Mouse (Mus musculus) liver, embryonic 11.5 days (tissue): ENCODE results near the gene Efcc1. TPM values are rescaled to one million over a fixed set of nuclear protein-coding genes. Genes with fewer than 3 reads are reported as not detected.

Experiments used
- ATAC-seq: fragments of 200-750 bp; cut with Nextera tagmentation; replicated peaks from 2 replicates; pipeline ENCODE4 v1.8.0; 2017; ENCODE audit warnings: moderate number of reproducible peaks, mild to moderate bottlenecking, moderate TSS enrichment, moderate library complexity; ENCODE audit not compliant: low FRiP score
- DNase-seq: peaks from one replicate; pipeline ENCODE4 v3.0.0-alpha.2; 2017; ENCODE audit warnings: low spot score
- H3K27ac ChIP-seq: fragments of 300-500 bp; sonication (generic); 2 replicates; pipeline ENCODE4 v1.5.1; 2014; ENCODE audit warnings: mild to moderate bottlenecking, low read depth, low read length, control low read depth
- H3K27me3 ChIP-seq: fragments of 300-500 bp; sonication (generic); replicated peaks from 2 replicates; pipeline ENCODE4 v1.6.1; 2014; ENCODE audit warnings: low read length, mixed read lengths; ENCODE audit not compliant: control insufficient read depth, insufficient read depth
- H3K36me3 ChIP-seq: fragments of 300-500 bp; sonication (generic); 2 replicates; pipeline ENCODE4 v1.6.1; 2014; ENCODE audit warnings: mild to moderate bottlenecking, low read length, moderate library complexity, mixed read lengths; ENCODE audit not compliant: control insufficient read depth, insufficient read depth
- H3K4me1 ChIP-seq: fragments of 300-500 bp; sonication (generic); replicated peaks from 2 replicates; pipeline ENCODE4 v1.6.1; 2014; ENCODE audit warnings: low read length, mixed read lengths; ENCODE audit not compliant: control insufficient read depth, insufficient read depth
- H3K4me2 ChIP-seq: fragments of 300-500 bp; sonication (generic); 2 replicates; pipeline ENCODE4 v1.6.1; 2014; ENCODE audit warnings: mild to moderate bottlenecking, control low read depth, moderate library complexity
- H3K4me3 ChIP-seq: fragments of 300-500 bp; sonication (generic); 2 replicates; pipeline ENCODE4 v1.5.1; 2014; ENCODE audit warnings: low read depth, low read length, control low read depth
- H3K9ac ChIP-seq: fragments of 300-500 bp; sonication (generic); 2 replicates; pipeline ENCODE4 v1.6.1; 2014; ENCODE audit warnings: low read depth, low read length, control low read depth
- H3K9me3 ChIP-seq: fragments of 300-500 bp; sonication (generic); 2 replicates; pipeline ENCODE4 v1.6.1; 2016; ENCODE audit warnings: low read length, inconsistent platforms, mixed read lengths; ENCODE audit not compliant: control insufficient read depth
- WGBS: fragments of 180-500 bp; shearing (Covaris S2); extraction: QIAGEN DNeasy Blood & Tissue Kit; methylation state at CpG from one replicate; pipeline ENCODE4 v1.1.7; 2014; 5-methylcytosine and 5-hydroxymethylcytosine counted together
- polyA plus RNA-seq: library from polyadenylated mRNA; unstranded; fragments of >200 nt; fragmentation: Nextera tagmentation; extraction: Ambion mirVana; gene quantifications from 2 replicates; pipeline ENCODE4 v1.2.1, GENCODE M21; 2014

The Efcc1 gene
- polyA plus RNA-seq, 1 experiment from 2014 or later = 0.45 TPM

- WGBS = 81% methylated on average over 2 of the region's 2 CpGs
- no peaks in the 10 kb centered on the region for H3K9me3 ChIP-seq
- no peaks in the 10 kb centered on the region for H3K36me3 ChIP-seq
- H3K4me1 ChIP-seq = peaks cover 16% of the 10 kb centered on the region
- ATAC-seq = no peak
- no peaks in the 10 kb centered on the region for H3K27me3 ChIP-seq
- no peak overlapping the region for H3K9ac ChIP-seq
- H3K4me3 ChIP-seq = no peak overlapping the region
- no peak overlapping the region for H3K4me2 ChIP-seq
- no peak overlapping the region for H3K27ac ChIP-seq
- no peak for DNase-seq
Measured at GRCm38 (mm10) chr6:87748078-87748477, 17.4 kb downstream of the Efcc1 start.

GRCm38 (mm10) chr6:87748531-87748930, 17.9 kb downstream of the Efcc1 start:
- Histone ChIP-seq H3K4me1 (peaks cover 17% of the 10 kb centered on the region), H3K4me3 (no peak overlapping the region), H3K9ac (no peak overlapping the region), H3K27me3 (no peaks in the 10 kb centered on the region), H3K27ac (no peak overlapping the region), H3K9me3 (no peaks in the 10 kb centered on the region), H3K4me2 (no peak overlapping the region), H3K36me3 (no peaks in the 10 kb centered on the region)
- no peak for ATAC-seq
- 74% methylated on average over 6 of the region's 6 CpGs for WGBS
- no peak for DNase-seq

- ATAC-seq (no peak), DNase-seq (no peak)
- Histone ChIP-seq H3K4me2 (no peak overlapping the region), H3K27me3 (no peaks in the 10 kb centered on the region), H3K36me3 (no peaks in the 10 kb centered on the region), H3K9me3 (no peaks in the 10 kb centered on the region), H3K9ac (no peak overlapping the region), H3K4me3 (no peak overlapping the region), H3K4me1 (peaks cover 18% of the 10 kb centered on the region), H3K27ac (no peak overlapping the region)
- 74% methylated on average over 8 of the region's 8 CpGs for WGBS
Measured at GRCm38 (mm10) chr6:87750184-87750910, 19.7 kb downstream of the Efcc1 start.

- Histone ChIP-seq H3K4me1 (peaks cover 16% of the 10 kb centered on the region), H3K36me3 (no peaks in the 10 kb centered on the region), H3K27ac (no peak overlapping the region), H3K4me2 (no peak overlapping the region), H3K9me3 (no peaks in the 10 kb centered on the region), H3K9ac (no peak overlapping the region), H3K27me3 (no peaks in the 10 kb centered on the region), H3K4me3 (no peak overlapping the region)
- WGBS = 83% methylated on average over 6 of the region's 6 CpGs
- no peak for ATAC-seq
- DNase-seq = no peak
Measured at GRCm38 (mm10) chr6:87751574-87751973, 20.9 kb downstream of the Efcc1 start.

- ATAC-seq = no peak
- Histone ChIP-seq H3K4me2 (no peak overlapping the region), H3K4me3 (no peak overlapping the region), H3K27ac (no peak overlapping the region), H3K9me3 (no peaks in the 10 kb centered on the region), H3K27me3 (no peaks in the 10 kb centered on the region), H3K4me1 (peaks cover 7% of the 10 kb centered on the region), H3K36me3 (no peaks in the 10 kb centered on the region), H3K9ac (no peak overlapping the region)
- WGBS = 88% methylated on average over 4 of the region's 4 CpGs
- no peak for DNase-seq
Measured at GRCm38 (mm10) chr6:87755196-87755595, 24.5 kb downstream of the Efcc1 start.

- Histone ChIP-seq H3K4me1 (peaks cover 7% of the 10 kb centered on the region), H3K27ac (no peak overlapping the region), H3K4me2 (no peak overlapping the region), H3K27me3 (no peaks in the 10 kb centered on the region), H3K36me3 (no peaks in the 10 kb centered on the region), H3K4me3 (no peak overlapping the region), H3K9ac (no peak overlapping the region), H3K9me3 (no peaks in the 10 kb centered on the region)
- 90% methylated on average over 8 of the region's 8 CpGs for WGBS
- DNase-seq (no peak), ATAC-seq (no peak)
Measured at GRCm38 (mm10) chr6:87756896-87757295, 26.2 kb downstream of the Efcc1 start.

GRCm38 (mm10) chr6:87759404-87759803, 28.7 kb downstream of the Efcc1 start:
- no peak overlapping the region for H3K4me3 ChIP-seq
- H3K27ac ChIP-seq = peak overlapping the region; percentile 28; the same call in 1 of the 2 replicates
- H3K36me3 ChIP-seq = no peaks in the 10 kb centered on the region
- H3K9me3 ChIP-seq = no peaks in the 10 kb centered on the region
- peaks cover 11% of the 10 kb centered on the region for H3K4me1 ChIP-seq
- WGBS = 68% methylated on average over 3 of the region's 3 CpGs
- no peaks in the 10 kb centered on the region for H3K27me3 ChIP-seq
- no peak for DNase-seq
- H3K9ac ChIP-seq = no peak overlapping the region
- no peak for ATAC-seq
- H3K4me2 ChIP-seq = no peak overlapping the region

GRCm38 (mm10) chr6:87759850-87760249, 29.2 kb downstream of the Efcc1 start:
- no peak for DNase-seq
- 64% methylated on average over 3 of the region's 3 CpGs for WGBS
- Histone ChIP-seq H3K4me2 (no peak overlapping the region), H3K27ac (peak overlapping the region; percentile 28; the same call in 1 of the 2 replicates), H3K9ac (no peak overlapping the region), H3K4me1 (peaks cover 11% of the 10 kb centered on the region), H3K4me3 (no peak overlapping the region), H3K27me3 (no peaks in the 10 kb centered on the region), H3K36me3 (no peaks in the 10 kb centered on the region), H3K9me3 (no peaks in the 10 kb centered on the region)
- ATAC-seq = no peak

GRCm38 (mm10) chr6:87762161-87762560, 31.5 kb downstream of the Efcc1 start:
- no peaks in the 10 kb centered on the region for H3K27me3 ChIP-seq
- ATAC-seq (no peak), DNase-seq (peak; percentile 28)
- H3K9ac ChIP-seq = 0 out of 2 replicates have a peak overlapping the region, but pooled peaks have one; percentile 1
- H3K36me3 ChIP-seq = no peaks in the 10 kb centered on the region
- 79% methylated on average over 5 of the region's 5 CpGs for WGBS
- H3K4me3 ChIP-seq = no peak overlapping the region
- no peak overlapping the region for H3K4me2 ChIP-seq
- H3K9me3 ChIP-seq = no peaks in the 10 kb centered on the region
- H3K27ac ChIP-seq = peak overlapping the region; percentile 85
- peaks cover 11% of the 10 kb centered on the region for H3K4me1 ChIP-seq
